Mouse (Mus musculus): ENCODE measurements at regions not wholly inside any gene's neighbourhood (a gene's known extent, or its start where the extent isn't known, plus 50 kb on each side); places are given as distances from the start of the nearest gene placed in this dataset.

DNA sequence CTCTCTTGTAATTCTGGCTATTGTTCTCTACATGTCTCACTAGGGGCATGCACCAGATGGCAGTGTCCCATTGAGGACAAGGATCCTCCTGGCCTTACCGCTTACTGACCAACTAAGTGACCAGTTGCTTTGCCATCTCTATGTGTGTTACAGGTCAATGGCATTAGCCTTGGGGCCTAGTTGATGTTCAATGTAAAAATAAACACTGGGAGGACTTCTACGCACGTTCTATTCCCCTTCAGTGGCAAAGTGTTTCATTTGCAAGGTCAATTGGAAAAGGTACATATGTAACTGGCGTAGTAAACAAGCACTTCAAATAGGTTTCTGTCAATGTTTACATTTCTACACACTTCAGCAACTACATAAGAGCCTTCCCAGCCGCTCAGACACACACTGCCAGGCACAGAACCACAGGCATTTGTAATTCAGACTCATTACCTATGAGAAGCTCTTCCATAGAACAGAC lies 527.8 kb downstream of the Ppargc1a start:
- WGBS, result 42% methylated on average over 5 of the region's 5 CpGs
- DNase-seq, result peak; percentile 81
- Histone ChIP-seq H3K4me1 (ENCODE audit: control insufficient read depth, insufficient read depth, low read length) (peaks cover 8% of the 10 kb centered on the region), H3K36me3 (ENCODE audit: control insufficient read depth, insufficient read depth, low read length) (no peaks in the 10 kb centered on the region), H3K4me3 (ENCODE audit: insufficient read depth, low read depth, low read length) (no peak overlapping the region), H3K27me3 (replicated peaks; ENCODE audit: control insufficient read depth, insufficient read depth, low read length) (no peaks in the 10 kb centered on the region), H3K27ac (ENCODE audit: insufficient read depth, low read depth, low read length) (peak overlapping the region; percentile 41)
- TF ChIP-seq CTCF (conservative IDR thresholded peaks at IDR 0.05; ENCODE audit: insufficient read depth, insufficient read length, low read depth, low read length), result peak; percentile 85
- TF ChIP-seq POLR2A (IDR thresholded peaks at IDR 0.05; ENCODE audit: low read depth, low read length), result no peak

DNA sequence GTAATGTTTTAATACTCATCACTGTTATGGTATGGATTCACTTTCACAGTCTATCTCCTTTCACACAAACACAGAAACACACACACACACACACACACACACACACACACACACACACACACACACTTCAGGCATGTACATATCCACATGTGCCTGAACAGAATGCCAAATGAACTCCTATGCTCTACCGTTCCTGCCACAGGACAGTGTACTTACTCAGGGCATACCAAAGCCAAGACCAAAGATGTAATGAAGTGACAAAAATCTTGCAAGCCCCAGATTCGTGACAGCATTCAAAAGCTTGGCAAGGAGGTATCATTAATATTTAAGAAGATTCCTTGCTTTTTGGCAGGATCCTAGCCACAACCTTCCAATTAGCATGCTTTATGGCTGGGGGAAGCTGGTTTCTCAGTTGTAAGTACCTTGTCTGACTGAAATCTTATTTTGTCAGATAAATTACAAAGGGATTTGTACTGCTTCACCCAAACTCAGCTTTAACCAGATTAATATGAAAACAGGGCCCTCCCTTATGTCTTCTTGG lies 531.0 kb downstream of the Ppargc1a start:
- H3K36me3 ChIP-seq (ENCODE audit: control insufficient read depth, insufficient read depth, low read length), result no peaks in the 10 kb centered on the region
- no peak overlapping the region for H3K4me3 ChIP-seq (ENCODE audit: insufficient read depth, low read depth, low read length)
- TF ChIP-seq POLR2A (IDR thresholded peaks at IDR 0.05; ENCODE audit: low read depth, low read length) (no peak), CTCF (conservative IDR thresholded peaks at IDR 0.05; ENCODE audit: insufficient read depth, insufficient read length, low read depth, low read length) (no peak)
- no peak for DNase-seq
- H3K27me3 ChIP-seq (replicated peaks; ENCODE audit: control insufficient read depth, insufficient read depth, low read length), result no peaks in the 10 kb centered on the region
- peaks cover 8% of the 10 kb centered on the region for H3K4me1 ChIP-seq (ENCODE audit: control insufficient read depth, insufficient read depth, low read length)
- 62% methylated on average over 2 of the region's 2 CpGs for WGBS
- no peak overlapping the region for H3K27ac ChIP-seq (ENCODE audit: insufficient read depth, low read depth, low read length)

DNA sequence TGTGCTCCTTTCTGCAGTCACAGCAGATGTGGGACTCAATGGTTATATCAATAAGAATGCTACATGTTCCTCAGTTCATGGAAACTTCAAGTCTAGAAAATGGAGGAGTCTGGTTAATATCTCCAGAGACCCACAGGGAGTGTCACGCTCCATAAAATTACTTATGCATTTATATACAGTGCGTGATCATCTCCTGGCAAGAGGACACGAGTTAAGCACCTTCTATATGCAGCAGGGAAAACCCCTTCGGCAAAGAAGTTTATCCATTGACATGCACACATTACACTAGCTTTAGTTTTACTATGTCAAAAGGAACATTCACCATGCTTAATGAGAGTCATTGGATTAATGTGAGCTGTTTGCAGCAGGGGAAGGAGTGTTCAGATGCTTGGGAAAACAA lies 538.6 kb downstream of the Ppargc1a start:
- peak; percentile 4 for DNase-seq
- no peak for TF ChIP-seq CTCF (conservative IDR thresholded peaks at IDR 0.05; ENCODE audit: insufficient read depth, insufficient read length, low read depth, low read length)
- WGBS, result 47% methylated on average over 4 of the region's 4 CpGs
- no peak overlapping the region for H3K4me3 ChIP-seq (ENCODE audit: insufficient read depth, low read depth, low read length)
- no peak overlapping the region for H3K27ac ChIP-seq (ENCODE audit: insufficient read depth, low read depth, low read length)
- no peaks in the 10 kb centered on the region for H3K4me1 ChIP-seq (ENCODE audit: control insufficient read depth, insufficient read depth, low read length)
- H3K36me3 ChIP-seq (ENCODE audit: control insufficient read depth, insufficient read depth, low read length), result no peaks in the 10 kb centered on the region
- no peaks in the 10 kb centered on the region for H3K27me3 ChIP-seq (replicated peaks; ENCODE audit: control insufficient read depth, insufficient read depth, low read length)

DNA sequence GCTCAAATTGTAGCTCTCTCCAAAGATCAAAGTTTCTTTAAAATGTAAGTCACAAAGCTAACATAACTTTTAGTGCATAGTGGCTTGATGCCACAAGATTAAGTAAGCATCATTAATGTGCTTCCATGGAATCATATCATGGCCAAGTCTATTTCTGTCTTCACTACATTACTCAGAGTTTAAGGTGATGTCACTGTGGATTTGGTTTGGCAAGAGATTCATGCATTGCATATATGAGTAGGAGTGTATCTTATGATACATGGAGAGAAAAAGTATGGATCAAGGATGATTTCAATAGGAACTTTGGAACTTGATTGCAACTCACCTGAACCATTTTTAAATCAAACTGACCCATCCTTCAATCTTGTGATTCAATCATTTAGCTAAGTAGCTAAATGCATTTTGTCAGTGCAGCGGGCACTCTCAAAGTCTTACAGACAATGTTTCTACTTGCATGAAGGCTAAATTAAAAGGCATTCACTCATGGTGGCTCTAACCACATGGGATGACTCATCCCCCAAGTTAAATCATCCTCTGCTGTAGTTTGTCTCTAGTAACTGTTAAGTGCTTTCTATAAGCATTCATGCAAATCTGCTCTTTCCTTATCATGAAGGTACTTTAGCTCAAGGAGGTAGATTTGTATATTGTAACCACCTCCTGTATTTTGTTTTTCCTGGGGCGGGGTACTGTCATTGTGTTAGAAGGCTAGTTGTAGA lies 576.5 kb downstream of the Ppargc1a start:
- H3K27ac ChIP-seq (ENCODE audit: insufficient read depth, low read depth, low read length), result no peak overlapping the region
- TF ChIP-seq POLR2A (IDR thresholded peaks at IDR 0.05; ENCODE audit: low read depth, low read length) (no peak), CTCF (conservative IDR thresholded peaks at IDR 0.05; ENCODE audit: insufficient read depth, insufficient read length, low read depth, low read length) (no peak)
- WGBS, result 95% methylated on average over 2 of the region's 2 CpGs
- H3K36me3 ChIP-seq (ENCODE audit: control insufficient read depth, insufficient read depth, low read length), result no peaks in the 10 kb centered on the region
- H3K4me3 ChIP-seq (ENCODE audit: insufficient read depth, low read depth, low read length), result no peak overlapping the region
- no peaks in the 10 kb centered on the region for H3K4me1 ChIP-seq (ENCODE audit: control insufficient read depth, insufficient read depth, low read length)
- H3K27me3 ChIP-seq (replicated peaks; ENCODE audit: control insufficient read depth, insufficient read depth, low read length), result no peaks in the 10 kb centered on the region
- no peak for DNase-seq
